Mouse (Mus musculus): Measurements from ENCODE around the gene Colca2. TPM values are rescaled to one million over a fixed set of nuclear protein-coding genes. Genes with fewer than 3 reads are reported as not detected.

Colca2 gene
- not detected for total RNA-seq (2023)

GRCm38 (mm10) chr9:51278500-51279381 lies at the start of gene Colca2:
Gene Colca2 (minus strand): TSS chr9:51278569.

Other genes with a start within 250 kb of the Colca2 start
- not detected for gene Btg4, start 217.7 kb downstream of the Colca2 start, total RNA-seq (2023)
- gene Layn, start 201.5 kb downstream of the Colca2 start, total RNA-seq (2023), result not detected
- gene 4833427G06Rik, start 176.5 kb downstream of the Colca2 start, total RNA-seq (2023), result not detected
- gene Gm32742, start 113.1 kb downstream of the Colca2 start, total RNA-seq (2023), result not detected
- gene Pou2af1, start 64.9 kb downstream of the Colca2 start, total RNA-seq (2023), result 100 to 1,000 TPM; 410 to 414 TPM
- gene 1810046K07Rik, start 50.3 kb upstream of the Colca2 start, total RNA-seq (2023), result under 1 TPM in 1 of 2 experiments, not detected in 1; 0.70 TPM